ENCODE assay signal across 8 mouse cellular contexts in genomic region chr6:52158276-52159051, GRCm38 (mm10). TPM values are rescaled to one million over a fixed set of nuclear protein-coding genes. Genes with fewer than 3 reads are reported as not detected.
DNase-seq lines count a peak whose midpoint lies in the region; ATAC-seq lines count a peak whose summit lies in the region.

TSS of gene Hoxa1 (minus strand) at chr6:52158317.

- peak; percentile 80 for ATAC-seq in lung, embryonic 15.5 days (ENCODE audit: borderline replicate concordance, extremely low read depth, low FRiP score, low TSS enrichment)
- ATAC-seq in neural tube, embryonic 15.5 days (ENCODE audit: low FRiP score) = peak; percentile 88

- DNase-seq in Muller cell, postnatal 12 days (ENCODE audit: inconsistent ontology term) = peak; percentile 74
- DNase-seq in c-Kit-positive CD71-positive TER-119-negative erythroid progenitor cells, embryonic 14.5 days (ENCODE audit: low read depth) = peak; percentile 15
- peak; percentile 99 for DNase-seq in heart, adult 11 months
- peak; percentile 92 for DNase-seq in kidney, adult 11 months
- peak; percentile 90 for DNase-seq in yolk sac, embryonic 10.5 days (ENCODE audit: low spot score)
- no peak for DNase-seq in frontal cortex, postnatal 10 days (ENCODE audit: low spot score in 2 of 2)

- under 1% methylated on average over 55 of the region's 55 CpGs for WGBS in lung, embryonic 15.5 days
- WGBS in neural tube, embryonic 15.5 days = under 1% methylated on average over 54 of the region's 55 CpGs

- peaks cover 24% of the 10 kb centered on the region for H3K4me1 ChIP-seq in lung, embryonic 15.5 days
- H3K4me1 ChIP-seq in neural tube, embryonic 15.5 days = peaks cover 63% of the 10 kb centered on the region

- peak within 1 kb of the TSS; percentile 65 for H3K9ac ChIP-seq in lung, embryonic 15.5 days
- H3K9ac ChIP-seq in neural tube, embryonic 15.5 days (replicated peaks) = peak within 1 kb of the TSS; percentile 81

- peaks cover 84% of the 10 kb centered on the region for H3K27me3 ChIP-seq in lung, embryonic 15.5 days
- H3K27me3 ChIP-seq in neural tube, embryonic 15.5 days (replicated peaks) = 0 out of 2 replicates have a peak, but pooled peaks cover 8% of the 10 kb centered on the region

- no peaks in the 10 kb centered on the region for H3K9me3 ChIP-seq in lung, embryonic 15.5 days
- H3K9me3 ChIP-seq in neural tube, embryonic 15.5 days (replicated peaks) = no peaks in the 10 kb centered on the region

- no peaks in the 10 kb centered on the region for H3K36me3 ChIP-seq in lung, embryonic 15.5 days
- H3K36me3 ChIP-seq in neural tube, embryonic 15.5 days = no peaks in the 10 kb centered on the region

- H3K4me2 ChIP-seq in lung, embryonic 15.5 days = peak within 1 kb of the TSS; percentile 90
- peak within 1 kb of the TSS; percentile 86 for H3K4me2 ChIP-seq in neural tube, embryonic 15.5 days

- H3K27ac ChIP-seq in lung, embryonic 15.5 days = peak within 1 kb of the TSS; percentile 95
- H3K27ac ChIP-seq in neural tube, embryonic 15.5 days (replicated peaks) = peak within 1 kb of the TSS; percentile 87

- peak within 1 kb of the TSS; percentile 72 for H3K4me3 ChIP-seq in lung, embryonic 15.5 days
- peak within 1 kb of the TSS; percentile 86 for H3K4me3 ChIP-seq in neural tube, embryonic 15.5 days (replicated peaks)

RNA-seq across cellular contexts. Expression of gene Hoxa1, which starts in this region (rescaled TPM):
- 1.3 and 1.4 TPM in 2 replicates for polyA plus RNA-seq in lung, embryonic 15.5 days (2015; fragmentation: Nextera tagmentation; extraction: Ambion mirVana)
- 1.1 and 1.3 TPM in 2 replicates for polyA plus RNA-seq in neural tube, embryonic 15.5 days (2015; fragmentation: Nextera tagmentation; extraction: Ambion mirVana)

Comparison
In these comparisons a context has a peak if more than half of its experiments do, and no peak if none do; other contexts are left out.
1. DNase-seq: peak in Muller cell, postnatal 12 days (single experiment), c-Kit-positive CD71-positive TER-119-negative erythroid progenitor cells, embryonic 14.5 days (single experiment), heart, adult 11 months (single experiment), kidney, adult 11 months (single experiment) and yolk sac, embryonic 10.5 days (single experiment); none in frontal cortex, postnatal 10 days (0 of 2).